In the genomic region with DNA sequence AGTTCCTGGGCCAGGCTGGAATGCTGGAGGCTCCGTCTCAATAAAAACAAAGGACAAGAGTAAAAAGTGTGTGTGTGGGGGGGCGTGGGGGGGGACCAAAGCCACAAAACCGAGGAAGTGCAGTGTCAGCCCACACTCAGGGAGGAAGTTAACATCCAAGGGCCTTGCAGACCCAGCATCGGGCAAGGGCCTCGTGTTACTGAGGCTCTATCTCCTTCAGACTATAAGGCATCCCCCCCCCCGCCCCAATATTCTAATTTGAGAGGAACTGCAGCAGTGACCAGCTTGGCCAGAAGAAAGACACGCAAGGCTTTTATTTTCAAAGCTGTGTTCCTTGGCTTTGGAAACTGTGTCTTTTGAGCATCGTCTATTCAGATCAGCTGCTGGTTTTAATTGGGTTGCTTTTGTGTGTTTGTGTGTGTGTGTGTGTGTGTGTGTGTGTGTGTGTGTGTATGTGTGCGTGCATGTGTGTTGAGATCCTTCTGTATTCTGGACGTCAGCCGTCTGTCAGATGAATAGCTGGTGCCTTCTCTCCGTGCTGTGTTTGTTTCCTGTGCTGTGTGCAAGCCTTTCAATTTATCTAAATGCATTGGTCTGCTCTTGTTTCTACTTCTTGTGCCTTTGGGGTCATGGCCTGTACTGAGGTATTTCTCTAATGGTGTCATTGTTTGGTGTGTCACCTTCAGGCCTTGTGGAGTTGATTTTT, we compare ENCODE assay signal across 30 mouse cellular contexts.
DNase-seq lines count a peak whose midpoint lies in the region; ATAC-seq and TF ChIP-seq lines count a peak whose summit lies in the region.
"Had no signal": no experiment of that assay in that cellular context is flagged by ENCODE, and none has a peak within 500 bp of the region (broad histone marks: within the 10 kb centered on the region; RNA-seq: fewer than 3 reads in every experiment).

No protein-coding gene starts in this region.

- H3K9ac ChIP-seq in hindbrain, embryonic 14.5 days = no peak overlapping the region
- no peak overlapping the region for H3K9ac ChIP-seq in forebrain, embryonic 12.5 days
- H3K9ac ChIP-seq in forebrain, postnatal 0 days = no peak overlapping the region
- H3K9ac ChIP-seq: embryonic facial prominence, embryonic 15.5 days; intestine, embryonic 15.5 days; limb, embryonic 12.5 days; liver, embryonic 15.5 days; lung, embryonic 14.5 days; neural tube, embryonic 15.5 days had no signal

- H3K4me1 ChIP-seq in hindbrain, embryonic 10.5 days (replicated peaks) = peaks cover 11% of the 10 kb centered on the region; the same call in 1 of the 2 replicates
- H3K4me1 ChIP-seq in hindbrain, embryonic 14.5 days (replicated peaks; ENCODE audit: control insufficient read depth, insufficient read depth, low read length) = no peaks in the 10 kb centered on the region
- H3K4me1 ChIP-seq in forebrain, embryonic 12.5 days = peaks cover 14% of the 10 kb centered on the region
- no peaks in the 10 kb centered on the region for H3K4me1 ChIP-seq in forebrain, postnatal 0 days (ENCODE audit: insufficient read depth)
- H3K4me1 ChIP-seq: embryonic facial prominence, embryonic 15.5 days; intestine, embryonic 15.5 days; limb, embryonic 12.5 days; liver, embryonic 15.5 days; neural tube, embryonic 15.5 days had no signal

- H3K4me2 ChIP-seq in hindbrain, embryonic 14.5 days (replicated peaks) = no peak overlapping the region
- no peak overlapping the region for H3K4me2 ChIP-seq in forebrain, embryonic 12.5 days
- H3K4me2 ChIP-seq in forebrain, postnatal 0 days (ENCODE audit: low read depth) = no peak overlapping the region
- H3K4me2 ChIP-seq: embryonic facial prominence, embryonic 15.5 days; heart, embryonic 11.5 days; intestine, embryonic 15.5 days; limb, embryonic 12.5 days; liver, embryonic 15.5 days; lung, embryonic 14.5 days; neural tube, embryonic 15.5 days had no signal

- no peaks in the 10 kb centered on the region for H3K9me3 ChIP-seq in hindbrain, embryonic 10.5 days
- no peaks in the 10 kb centered on the region for H3K9me3 ChIP-seq in hindbrain, embryonic 14.5 days (ENCODE audit: control insufficient read depth, low read length)
- no peaks in the 10 kb centered on the region for H3K9me3 ChIP-seq in forebrain, embryonic 12.5 days
- H3K9me3 ChIP-seq in forebrain, postnatal 0 days (ENCODE audit: low read length) = no peaks in the 10 kb centered on the region
- H3K9me3 ChIP-seq: embryonic facial prominence, embryonic 15.5 days; intestine, embryonic 15.5 days; limb, embryonic 12.5 days; liver, embryonic 15.5 days; neural tube, embryonic 15.5 days had no signal

- H3K27ac ChIP-seq in hindbrain, embryonic 10.5 days = peak overlapping the region; percentile 46; the same call in 1 of the 2 replicates
- H3K27ac ChIP-seq in hindbrain, embryonic 14.5 days = no peak overlapping the region
- H3K27ac ChIP-seq in forebrain, embryonic 12.5 days = 0 out of 2 replicates have a peak overlapping the region, but pooled peaks have one; percentile 46
- H3K27ac ChIP-seq in forebrain, postnatal 0 days (ENCODE audit: low read depth, low read length) = no peak overlapping the region
- H3K27ac ChIP-seq: embryonic facial prominence, embryonic 15.5 days; gastrocnemius, adult 2 months; intestine, embryonic 15.5 days; layer of hippocampus, adult 2 months; left cerebral cortex, adult 2 months; limb, embryonic 12.5 days; liver, embryonic 15.5 days; neural tube, embryonic 15.5 days had no signal

- ATAC-seq in hindbrain, embryonic 14.5 days (ENCODE audit: low FRiP score) = no peak
- ATAC-seq in forebrain, embryonic 12.5 days (ENCODE audit: low FRiP score) = peak; percentile 55; the same call in 1 of the 2 replicates
- ATAC-seq in forebrain, postnatal 0 days = peak; percentile 60; the same call in 1 of the 2 replicates
- ATAC-seq: hindbrain, embryonic 16.5 days; intestine, embryonic 15.5 days had no signal

- no peak for DNase-seq in hindbrain, embryonic 10.5 days (ENCODE audit: low spot score)
- no peak for DNase-seq in hindbrain, embryonic 14.5 days (ENCODE audit: low spot score)
- peak; percentile 22 for DNase-seq in retina, postnatal 1 day
- no peak for DNase-seq in retina, embryonic 14.5 days (ENCODE audit: low spot score)
- peak; percentile 48 for DNase-seq in forebrain, postnatal 0 days
- DNase-seq in testis, postnatal 10 days (ENCODE audit: low spot score) = no peak
- no peak for DNase-seq in cerebellum, postnatal 25 days
- DNase-seq: adrenal gland, postnatal 10 days; cerebellum, adult 11 months; cerebellum, adult 9-10 months; gastrocnemius, adult 2 months; gastrocnemius, postnatal 36 days; heart, adult 18-20 months; heart, postnatal 4 days; kidney, adult 2 months; kidney, postnatal 36 days; lung, embryonic 14.5 days; lung, postnatal 14 days; thymus, postnatal 14 days had no signal

- WGBS in hindbrain, embryonic 10.5 days = 49% methylated on average over 12 of the region's 12 CpGs
- 39% methylated on average over 12 of the region's 12 CpGs for WGBS in hindbrain, embryonic 14.5 days
- 11% methylated on average over 12 of the region's 12 CpGs for WGBS in forebrain, embryonic 12.5 days
- WGBS in forebrain, postnatal 0 days = 15% methylated on average over 12 of the region's 12 CpGs

- no peaks in the 10 kb centered on the region for H3K27me3 ChIP-seq in hindbrain, embryonic 10.5 days (ENCODE audit: insufficient read depth, poor library complexity, severe bottlenecking)
- H3K27me3 ChIP-seq in hindbrain, embryonic 14.5 days (ENCODE audit: control insufficient read depth, insufficient read depth, low read length) = no peaks in the 10 kb centered on the region
- H3K27me3 ChIP-seq in forebrain, embryonic 12.5 days = peaks cover 21% of the 10 kb centered on the region
- H3K27me3 ChIP-seq in forebrain, postnatal 0 days (ENCODE audit: insufficient read depth, low read length) = no peaks in the 10 kb centered on the region
- H3K27me3 ChIP-seq: CH12.LX; embryonic facial prominence, embryonic 15.5 days; intestine, embryonic 15.5 days; limb, embryonic 12.5 days; liver, embryonic 15.5 days; neural tube, embryonic 15.5 days had no signal

- TF ChIP-seq CTCF in forebrain, postnatal 0 days (IDR thresholded peaks at IDR 0.05; ENCODE audit: low read depth) = no peak

- H3K36me3 ChIP-seq in hindbrain, embryonic 10.5 days = no peaks in the 10 kb centered on the region
- H3K36me3 ChIP-seq in hindbrain, embryonic 14.5 days (replicated peaks; ENCODE audit: control insufficient read depth, insufficient read depth) = no peaks in the 10 kb centered on the region
- H3K36me3 ChIP-seq in forebrain, embryonic 12.5 days (replicated peaks) = no peaks in the 10 kb centered on the region
- H3K36me3 ChIP-seq in forebrain, postnatal 0 days (ENCODE audit: insufficient read depth) = no peaks in the 10 kb centered on the region
- H3K36me3 ChIP-seq: embryonic facial prominence, embryonic 15.5 days; intestine, embryonic 15.5 days; limb, embryonic 12.5 days; liver, embryonic 15.5 days; neural tube, embryonic 15.5 days had no signal

- H3K4me3 ChIP-seq in hindbrain, embryonic 10.5 days = no peak overlapping the region
- H3K4me3 ChIP-seq in hindbrain, embryonic 14.5 days (replicated peaks; ENCODE audit: low read length) = no peak overlapping the region
- H3K4me3 ChIP-seq in forebrain, embryonic 12.5 days (replicated peaks) = no peak overlapping the region
- H3K4me3 ChIP-seq in forebrain, postnatal 0 days (ENCODE audit: low read depth, low read length) = no peak overlapping the region
- H3K4me3 ChIP-seq: embryonic facial prominence, embryonic 15.5 days; gastrocnemius, adult 2 months; intestine, embryonic 15.5 days; layer of hippocampus, adult 2 months; left cerebral cortex, adult 2 months; limb, embryonic 12.5 days; liver, embryonic 15.5 days; neural tube, embryonic 15.5 days had no signal

Comparison
In these comparisons a context has a peak if more than half of its experiments do, and no peak if none do; other contexts are left out.
1. DNase-seq: peak in retina, postnatal 1 day (single experiment) and forebrain, postnatal 0 days (single experiment); none in hindbrain, embryonic 10.5 days (single experiment), hindbrain, embryonic 14.5 days (single experiment), retina, embryonic 14.5 days (single experiment), testis, postnatal 10 days (single experiment) and cerebellum, postnatal 25 days (0 of 2).
2. H3K27ac ChIP-seq: peak in hindbrain, embryonic 10.5 days (single experiment) and forebrain, embryonic 12.5 days (single experiment); none in hindbrain, embryonic 14.5 days (single experiment) and forebrain, postnatal 0 days (single experiment).